7 mouse cellular contexts compared by ENCODE assay signal in genomic region chr2:168954835-168955716, GRCm38 (mm10). TPM values are rescaled to one million over a fixed set of nuclear protein-coding genes. Genes with fewer than 3 reads are reported as not detected.
DNase-seq lines count a peak whose midpoint lies in the region; ATAC-seq and TF ChIP-seq lines count a peak whose summit lies in the region.

TSS of gene Zfp64 (minus strand) at chr2:168955587.

- H3K4me1 ChIP-seq in intestine, postnatal 0 days (replicated peaks; ENCODE audit: control insufficient read depth, insufficient read depth, low read length) = 0 out of 2 replicates have a peak, but pooled peaks cover 4% of the 10 kb centered on the region
- peaks cover 18% of the 10 kb centered on the region for H3K4me1 ChIP-seq in midbrain, embryonic 12.5 days
- H3K4me1 ChIP-seq in small intestine, adult 2 months (ENCODE audit: control insufficient read depth, insufficient read depth, insufficient read length, low read length) = peaks cover 6% of the 10 kb centered on the region

- peak; percentile 86 for TF ChIP-seq CTCF in intestine, postnatal 0 days (IDR thresholded peaks at IDR 0.05; ENCODE audit: low read depth)
- peak; percentile 51; the same call in 1 of the 2 replicates for TF ChIP-seq CTCF in small intestine, adult 2 months (IDR thresholded peaks at IDR 0.05; ENCODE audit: extremely low read depth, insufficient read length, insufficient replicate concordance, low read depth, low read length)

- H3K27me3 ChIP-seq in intestine, postnatal 0 days (replicated peaks; ENCODE audit: control insufficient read depth, insufficient read depth, low read length) = no peaks in the 10 kb centered on the region
- 0 out of 2 replicates have a peak, but pooled peaks cover 4% of the 10 kb centered on the region for H3K27me3 ChIP-seq in midbrain, embryonic 12.5 days
- no peaks in the 10 kb centered on the region for H3K27me3 ChIP-seq in small intestine, adult 2 months (ENCODE audit: control insufficient read depth, insufficient read depth, low read length)

- H3K36me3 ChIP-seq in intestine, postnatal 0 days (ENCODE audit: control insufficient read depth, insufficient read depth) = peaks cover 11% of the 10 kb centered on the region
- peaks cover 15% of the 10 kb centered on the region for H3K36me3 ChIP-seq in midbrain, embryonic 12.5 days
- H3K36me3 ChIP-seq in small intestine, adult 2 months (ENCODE audit: control insufficient read depth, insufficient read depth, low read length) = peaks cover 7% of the 10 kb centered on the region

- H3K9me3 ChIP-seq in intestine, postnatal 0 days (ENCODE audit: control insufficient read depth) = no peaks in the 10 kb centered on the region
- no peaks in the 10 kb centered on the region for H3K9me3 ChIP-seq in midbrain, embryonic 12.5 days

- intact Hi-C loops in left cerebral cortex, postnatal 4 days (cut with DNase I) = no loop called here

- H3K9ac ChIP-seq in intestine, postnatal 0 days (ENCODE audit: low read depth, low read length) = peak within 1 kb of the TSS; percentile 82
- H3K9ac ChIP-seq in midbrain, embryonic 12.5 days (replicated peaks) = peak within 1 kb of the TSS; percentile 89

- ATAC-seq in intestine, postnatal 0 days = peak; percentile 91
- ATAC-seq in midbrain, embryonic 12.5 days (ENCODE audit: low FRiP score, low read depth) = peak; percentile 91

- H3K27ac ChIP-seq in intestine, postnatal 0 days (ENCODE audit: low read depth, low read length) = peak within 1 kb of the TSS; percentile 78
- H3K27ac ChIP-seq in midbrain, embryonic 12.5 days (replicated peaks) = peak within 1 kb of the TSS; percentile 43
- H3K27ac ChIP-seq in small intestine, adult 2 months (ENCODE audit: insufficient read depth, low read depth, low read length) = peak within 1 kb of the TSS; percentile 83

- peak; percentile 90 for DNase-seq in adrenal gland, adult 8-10 months
- DNase-seq in embryo, embryonic 9.5 days (ENCODE audit: extremely low spot score) = peak; percentile 90
- DNase-seq in gonadal fat pad, adult 2 months (ENCODE audit: low read depth) = no peak
- DNase-seq in left cerebral cortex, postnatal 4 days = peak; percentile 76

- H3K4me2 ChIP-seq in intestine, postnatal 0 days (replicated peaks; ENCODE audit: low read depth) = peak within 1 kb of the TSS; percentile 95
- peak within 1 kb of the TSS; percentile 80 for H3K4me2 ChIP-seq in midbrain, embryonic 12.5 days (replicated peaks)

- under 1% methylated on average over 52 of the region's 52 CpGs for WGBS in intestine, postnatal 0 days
- WGBS in midbrain, embryonic 12.5 days = under 1% methylated on average over 52 of the region's 52 CpGs
- under 1% methylated on average over 52 of the region's 52 CpGs for WGBS in small intestine, adult 2 months

- H3K4me3 ChIP-seq in intestine, postnatal 0 days (ENCODE audit: low read depth, low read length) = peak within 1 kb of the TSS; percentile 73
- H3K4me3 ChIP-seq in midbrain, embryonic 12.5 days = peak within 1 kb of the TSS; percentile 77
- H3K4me3 ChIP-seq in small intestine, adult 2 months (ENCODE audit: low read depth, low read length) = peak within 1 kb of the TSS; percentile 92

- TF ChIP-seq POLR2A in small intestine, adult 2 months (IDR thresholded peaks at IDR 0.05; ENCODE audit: low read depth, low read length) = peak; percentile 41; the same call in 1 of the 2 replicates

RNA-seq across cellular contexts. Expression of gene Zfp64, which starts in this region (rescaled TPM):
- 10 to 100 TPM; 15.5 to 23.2 (median 19.7) TPM for total RNA-seq in adrenal gland, adult 8-10 months (2022)
- 18.7 and 20.7 TPM in 2 replicates for polyA plus RNA-seq in gonadal fat pad, adult 2 months (2012; rRNA removed)
- 10.7 and 12.9 TPM in 2 replicates for polyA plus RNA-seq in intestine, postnatal 0 days (2015; fragmentation: Nextera tagmentation; extraction: Ambion mirVana)
- total RNA-seq in left cerebral cortex, postnatal 4 days (2021) = 10 to 100 TPM; 21.2 to 23.7 TPM
- polyA plus RNA-seq in midbrain, embryonic 12.5 days (2016; fragmentation: Nextera tagmentation; extraction: Ambion mirVana) = 41.0 and 42.8 TPM in 2 replicates
- 16.2 and 24.1 TPM in 2 replicates for polyA plus RNA-seq in small intestine, adult 2 months (2012; rRNA removed)
